Mouse (Mus musculus) heart, postnatal 10 days (tissue): ENCODE data around the gene Egfr. TPM values are rescaled to one million over a fixed set of nuclear protein-coding genes. Genes with fewer than 3 reads are reported as not detected.

Experiments used
- DNase-seq, 2 experiments: peaks; one replicate each; pipeline ENCODE4 v3.0.0; 2021
- intact Hi-C: fragments of 180-260 bp; cut with DNase I; formaldehyde crosslinking; loops from one replicate; pipeline ENCODE4 v1.15.1; 2025
- total RNA-seq, 2 experiments: library from RNA; stranded (reverse); gene quantifications; 2 replicates each; pipeline ENCODE4 v1.2.3; 2021

Egfr gene
- total RNA-seq = 10 to 100 TPM in 1 of 2 experiments, 1 to 10 TPM in 1; 7.9 to 16.2 TPM

DNA sequence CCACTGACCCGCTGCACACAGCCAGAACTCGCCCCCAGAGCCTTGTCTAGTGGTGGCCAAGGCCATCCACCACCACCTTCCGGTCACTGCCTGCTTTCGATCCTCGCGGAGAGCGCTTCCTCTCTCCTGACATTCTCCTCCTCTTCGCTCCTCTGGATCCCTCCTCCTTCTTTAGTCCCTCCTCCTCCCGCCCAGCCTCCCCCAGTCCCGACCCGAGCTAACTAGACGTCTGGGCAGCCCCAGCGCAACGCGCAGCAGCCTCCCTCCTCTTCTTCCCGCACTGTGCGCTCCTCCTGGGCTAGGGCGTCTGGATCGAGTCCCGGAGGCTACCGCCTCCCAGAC is at the start of gene Egfr:
Gene Egfr, plus strand, starts transcription at position 197 of the 342 bp plus-strand sequence.
- peak; percentile 68 to 74 for DNase-seq
- intact Hi-C loops = loop anchor here (5.0 kb wide), 2 partner anchors 50 to 225 kb away; no protein-coding TSS in a partner anchor

- intact Hi-C loops = no loop called here
- DNase-seq = no peak
Observed at GRCm38 (mm10) chr11:16703221-16703620, 48.8 kb upstream of the Egfr start.

DNA sequence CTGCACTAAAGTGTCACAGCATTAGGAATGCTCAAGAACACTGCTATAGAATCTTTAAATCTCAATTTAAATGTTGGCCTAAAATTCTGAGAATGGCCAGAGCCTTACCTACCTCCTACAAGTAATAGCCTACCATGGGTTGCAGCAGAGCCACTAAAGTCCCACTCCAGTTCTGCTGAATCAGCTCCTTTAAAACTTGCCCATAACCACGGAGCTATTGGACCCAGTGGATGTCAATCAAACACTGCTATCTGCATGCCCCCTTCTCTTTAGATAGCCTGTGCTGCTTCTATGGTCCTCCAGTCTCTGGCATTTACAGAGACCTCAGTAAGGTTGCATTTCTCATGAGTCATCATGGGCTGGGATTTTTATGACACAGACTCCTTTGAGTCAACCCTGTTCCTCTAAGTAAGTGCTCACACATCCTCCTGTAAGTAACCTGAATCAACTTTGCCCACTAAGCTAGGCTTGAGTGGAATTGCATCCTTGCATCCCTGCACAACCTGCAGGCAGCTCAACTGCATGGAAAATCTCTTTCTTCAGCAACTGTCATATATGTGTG is 16.8 kb upstream of the Egfr start:
- intact Hi-C loops = no loop called here

GRCm38 (mm10) chr11:16737323-16737722 is 14.7 kb upstream of the Egfr start:
- intact Hi-C loops = no loop called here
- DNase-seq = no peak

More for the DNA sequence above, 16.8 kb upstream of the Egfr start:
- no peak for DNase-seq

- intact Hi-C loops = no loop called here
- no peak for DNase-seq
Observed at GRCm38 (mm10) chr11:16738691-16739090, 13.3 kb upstream of the Egfr start.

GRCm38 (mm10) chr11:16739155-16739554 is 12.8 kb upstream of the Egfr start:
- intact Hi-C loops = no loop called here
- DNase-seq = no peak

- intact Hi-C loops = no loop called here
- no peak for DNase-seq
Observed at GRCm38 (mm10) chr11:16740691-16741611, 11.1 kb upstream of the Egfr start.

DNA sequence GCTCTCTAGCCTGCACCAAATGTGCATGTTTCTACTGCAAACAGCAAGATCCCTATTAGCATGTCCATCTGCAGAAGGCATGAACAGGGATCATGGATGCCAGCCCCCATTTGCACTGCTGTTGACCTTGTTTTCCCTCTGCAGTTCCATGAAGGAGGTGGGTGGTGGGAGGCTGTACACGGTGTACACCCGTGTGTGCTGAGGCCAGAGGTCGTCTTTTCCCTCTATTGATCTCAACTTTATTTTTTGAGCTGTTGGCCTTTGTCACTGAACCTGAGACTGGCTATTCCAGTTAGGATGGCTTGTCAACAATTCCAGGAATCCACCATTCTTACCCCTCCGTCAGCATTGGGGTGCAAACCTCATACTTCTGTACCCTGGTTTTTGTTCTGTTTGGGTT is 9.8 kb upstream of the Egfr start:
- no peak for DNase-seq
- intact Hi-C loops = no loop called here

GRCm38 (mm10) chr11:16742821-16743220 is 9.2 kb upstream of the Egfr start:
- DNase-seq = no peak
- intact Hi-C loops = no loop called here

DNA sequence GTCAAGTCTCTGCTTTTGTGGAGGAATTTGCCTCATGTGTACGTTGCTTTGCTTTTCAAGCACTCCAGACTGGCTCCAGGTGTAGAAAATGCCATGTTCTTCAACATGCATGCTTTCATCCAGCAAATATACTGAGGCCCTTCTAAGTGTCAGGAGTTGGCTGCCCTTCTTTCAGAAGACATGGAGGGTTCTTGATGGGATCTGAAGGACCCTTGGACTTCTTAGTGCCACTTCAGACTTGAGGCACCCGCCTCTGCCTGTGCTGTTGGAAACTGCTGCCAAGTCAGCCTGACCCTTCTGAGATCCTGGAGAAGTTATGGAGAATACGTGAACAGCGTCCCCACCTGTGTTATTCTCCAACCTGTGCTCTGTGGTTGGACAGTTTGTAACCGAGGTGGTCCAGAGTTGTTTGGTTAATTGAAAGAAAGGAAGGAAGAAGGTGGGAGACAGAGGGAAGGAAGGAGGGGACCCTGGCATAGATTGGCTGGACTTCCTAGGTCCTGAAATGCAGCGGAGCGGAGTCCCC is 483 bp upstream of the Egfr start:
- DNase-seq = no peak
- intact Hi-C loops = loop anchor here (5.0 kb wide), 2 partner anchors 51 to 224 kb away; no protein-coding TSS in a partner anchor

DNA sequence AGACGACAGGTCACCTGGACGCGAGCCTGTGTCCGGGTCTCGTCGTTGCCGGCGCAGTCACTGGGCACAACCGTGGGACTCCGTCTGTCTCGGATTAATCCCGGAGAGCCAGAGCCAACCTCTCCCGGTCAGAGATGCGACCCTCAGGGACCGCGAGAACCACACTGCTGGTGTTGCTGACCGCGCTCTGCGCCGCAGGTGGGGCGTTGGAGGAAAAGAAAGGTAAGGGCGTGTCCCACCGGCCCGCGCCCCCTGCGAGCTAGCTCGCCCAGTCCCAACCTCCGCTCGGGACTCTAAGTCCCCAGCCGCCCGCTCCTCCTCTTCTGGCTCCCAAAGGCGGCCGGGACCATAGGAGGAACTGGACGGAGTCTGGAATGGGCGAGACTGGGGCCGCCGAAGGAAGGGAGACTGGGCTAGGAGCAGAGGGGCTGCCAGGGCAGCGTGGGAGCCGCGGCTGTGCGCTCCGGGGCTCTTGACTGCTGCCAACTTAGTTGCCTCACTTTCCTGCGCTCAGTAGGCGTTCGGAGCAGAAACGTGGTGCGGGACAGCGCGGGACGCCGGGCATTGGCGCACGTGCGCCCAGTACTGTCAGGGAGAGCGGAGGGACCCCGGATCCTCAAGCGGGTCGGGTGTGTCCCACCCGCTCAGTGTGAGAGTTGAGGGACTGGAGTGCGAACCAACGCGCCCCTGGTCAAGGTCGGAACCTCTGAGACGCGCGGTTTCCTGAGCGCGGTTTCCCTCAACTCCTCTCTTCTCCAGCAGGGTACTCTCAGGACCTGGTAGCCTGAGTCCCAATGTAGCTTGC is 548 bp downstream of the Egfr start:
- intact Hi-C loops = loop anchor here (5.0 kb wide), 2 partner anchors 50 to 225 kb away; no protein-coding TSS in a partner anchor
- peak in 1 of 2 experiments; percentile 38 for DNase-seq

DNA sequence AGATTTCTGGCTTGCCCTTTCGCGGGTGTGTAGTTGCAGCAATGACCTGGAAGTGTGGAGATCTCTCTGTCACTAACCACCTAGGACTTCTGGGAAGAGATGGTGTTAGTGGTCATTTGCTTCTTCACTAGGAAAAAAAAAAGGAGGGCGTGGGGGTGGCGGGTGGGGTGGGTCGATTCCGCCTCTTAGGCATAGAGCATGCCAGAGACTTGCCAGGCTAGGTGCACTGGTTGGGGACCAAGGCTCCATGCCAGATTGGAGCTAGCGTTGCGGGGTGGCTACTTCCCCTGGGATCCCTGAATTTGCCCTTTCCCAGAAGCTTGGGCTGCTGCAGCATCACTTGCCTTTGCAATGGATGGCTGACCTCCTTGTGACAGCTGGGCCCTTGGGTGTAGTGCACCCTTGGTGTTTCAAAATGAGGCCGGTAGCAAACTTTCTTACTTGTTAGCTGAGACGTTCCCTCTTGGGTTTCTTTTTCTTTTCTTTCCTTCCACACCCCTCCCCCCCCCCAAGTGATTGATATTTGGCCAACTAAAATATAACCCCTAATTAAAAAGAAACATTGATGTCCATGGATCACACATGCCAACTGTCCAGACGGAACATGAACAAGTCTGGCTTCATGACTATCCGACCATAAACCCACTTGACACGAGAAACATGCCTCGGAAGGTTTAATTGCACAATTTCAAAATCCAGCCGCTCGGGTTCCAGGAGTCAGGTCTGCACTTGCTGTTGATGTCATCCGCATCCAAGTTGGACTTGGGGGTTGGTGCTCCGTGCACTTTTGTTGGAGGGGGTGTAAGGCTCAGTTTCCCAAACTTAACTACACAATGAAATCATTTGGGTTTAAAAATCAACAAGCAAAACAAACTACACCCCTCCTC is 1.4 kb downstream of the Egfr start:
- intact Hi-C loops = loop anchor here (5.0 kb wide), 2 partner anchors 49 to 226 kb away; no protein-coding TSS in a partner anchor
- peak in 1 of 2 experiments; percentile 23 for DNase-seq

DNA sequence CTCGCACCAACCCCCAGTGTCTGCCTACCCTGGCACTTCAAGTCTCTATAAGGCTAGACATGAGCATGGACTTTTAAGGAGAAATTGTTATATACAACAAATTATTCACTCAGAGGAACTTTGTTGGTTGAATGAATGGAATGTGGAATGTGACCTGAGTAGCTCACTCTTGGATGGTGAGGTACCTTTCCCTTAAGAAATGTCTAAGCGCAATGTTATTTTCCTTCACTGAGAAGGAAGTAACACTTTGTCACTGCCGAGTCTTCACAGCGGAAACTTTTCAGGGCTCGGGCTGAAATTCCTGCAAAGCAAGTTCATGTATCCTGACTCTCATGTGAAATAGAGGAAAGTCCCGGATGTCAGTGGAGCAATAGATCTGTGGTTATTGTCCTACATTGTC is 7.9 kb downstream of the Egfr start:
- intact Hi-C loops = no loop called here
- DNase-seq = no peak

- no peak for DNase-seq
- intact Hi-C loops = no loop called here
Observed at GRCm38 (mm10) chr11:16761184-16761583, 9.2 kb downstream of the Egfr start.

- DNase-seq = no peak
- intact Hi-C loops = no loop called here
Observed at GRCm38 (mm10) chr11:16766038-16766815, 14.2 kb downstream of the Egfr start.

- DNase-seq = no peak
- intact Hi-C loops = no loop called here
Observed at GRCm38 (mm10) chr11:16767984-16768383, 16.0 kb downstream of the Egfr start.

DNA sequence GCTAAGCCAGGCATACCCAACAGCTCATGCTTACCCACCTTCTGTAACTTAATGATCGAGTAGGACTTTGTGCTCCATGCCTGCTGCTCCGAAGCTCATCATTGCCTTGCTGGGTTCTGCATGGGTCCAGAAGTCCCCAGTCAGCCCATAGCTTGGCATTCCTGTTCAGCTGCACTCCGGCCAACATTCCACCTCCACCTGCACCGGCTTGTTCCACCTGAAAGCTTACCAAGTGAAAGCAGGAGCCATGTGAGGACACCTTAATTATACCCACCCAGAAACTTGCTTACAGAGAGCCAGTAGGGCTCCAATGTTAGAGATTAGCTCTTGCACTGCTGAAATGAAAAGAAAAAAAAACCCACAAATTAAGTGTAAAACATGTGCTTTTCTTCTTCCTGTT is 17.3 kb downstream of the Egfr start:
- no peak for DNase-seq
- intact Hi-C loops = no loop called here

DNA sequence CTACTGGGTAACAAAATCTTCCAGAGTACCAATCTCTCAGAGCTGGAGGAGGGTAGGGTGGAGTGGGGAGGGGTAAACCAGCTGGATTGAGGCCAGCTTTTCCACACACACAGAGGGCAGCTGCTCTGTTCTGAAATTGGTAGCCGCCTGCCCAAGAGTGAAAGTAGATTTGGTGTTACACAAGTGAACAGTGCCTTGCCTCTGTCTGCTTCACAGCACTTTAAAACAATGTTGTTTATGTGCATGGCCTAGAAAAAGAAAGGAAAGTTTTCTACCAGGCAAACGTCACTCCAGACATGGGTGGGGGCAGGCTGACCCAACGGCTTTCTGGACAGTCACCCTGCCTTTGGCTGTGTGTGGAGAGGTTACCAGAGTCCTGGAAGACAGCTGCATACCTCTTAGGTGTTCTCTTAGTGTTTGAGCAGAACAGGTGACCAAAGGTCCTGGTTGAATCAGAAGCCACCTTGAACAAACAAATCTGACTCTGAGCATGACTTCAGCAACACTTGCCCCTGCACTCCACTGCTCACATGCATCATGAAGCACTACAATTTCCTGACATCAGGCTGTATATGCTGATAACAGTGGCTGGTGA is 17.8 kb downstream of the Egfr start:
- DNase-seq = no peak
- intact Hi-C loops = no loop called here

- intact Hi-C loops = no loop called here
- peak in 1 of 2 experiments; percentile 19 for DNase-seq
Observed at GRCm38 (mm10) chr11:16770966-16771365, 19.0 kb downstream of the Egfr start.
